Mouse (Mus musculus) adrenal gland, postnatal 36 days (tissue): ENCODE results near the gene Tmprss4. TPM values are rescaled to one million over a fixed set of nuclear protein-coding genes. Genes with fewer than 3 reads are reported as not detected.

ENCODE experiments used
- DNase-seq, 2 experiments: peaks; one replicate each; pipeline ENCODE4 v3.0.0; 2021; ENCODE audit warnings: mixed read lengths in 1 of 2
- total RNA-seq, 2 experiments: library from RNA; stranded (reverse); gene quantifications; 2 replicates each; pipeline ENCODE4 v1.2.3; 2021

Gene Tmprss4
- total RNA-seq, 2 experiments from 2014 or later, result not detected

DNA sequence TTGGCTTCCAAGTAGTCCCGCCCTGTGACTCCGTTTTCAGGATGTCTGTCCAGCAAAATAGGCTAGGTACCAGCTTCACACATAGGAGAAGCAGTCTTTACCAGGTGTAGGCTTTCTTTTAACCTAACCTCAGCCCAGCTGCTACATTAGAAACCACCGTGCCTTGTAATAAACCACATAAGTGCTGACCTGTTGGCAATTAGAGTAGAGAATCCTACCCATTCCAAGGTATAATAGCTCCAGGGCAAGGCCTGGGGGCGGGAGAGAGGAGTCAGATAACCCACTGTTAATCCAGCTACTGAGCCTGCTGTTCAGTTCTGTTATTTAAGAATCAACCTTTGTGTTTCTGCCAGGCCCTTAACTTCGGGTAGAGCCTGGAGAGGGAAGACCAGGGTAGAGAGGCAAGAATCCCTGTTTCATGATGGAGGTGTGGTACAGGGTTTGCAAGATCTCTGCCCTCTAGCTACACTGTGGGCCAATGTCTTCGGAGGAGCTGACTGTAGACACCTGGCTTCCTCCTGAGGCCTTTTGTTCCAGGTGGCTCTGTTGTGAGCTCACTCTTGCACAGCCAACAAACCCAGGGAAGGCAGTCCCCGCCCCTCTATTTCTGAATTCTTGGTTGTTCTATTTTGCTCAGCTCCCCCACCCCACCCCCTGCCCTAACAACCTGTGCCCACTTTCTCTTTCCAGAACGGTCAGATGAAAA is 7.6 kb downstream of the Tmprss4 start:
- DNase-seq, result no peak

GRCm38 (mm10) chr9:45195468-45195867 is 8.4 kb downstream of the Tmprss4 start:
- DNase-seq, result no peak

DNA sequence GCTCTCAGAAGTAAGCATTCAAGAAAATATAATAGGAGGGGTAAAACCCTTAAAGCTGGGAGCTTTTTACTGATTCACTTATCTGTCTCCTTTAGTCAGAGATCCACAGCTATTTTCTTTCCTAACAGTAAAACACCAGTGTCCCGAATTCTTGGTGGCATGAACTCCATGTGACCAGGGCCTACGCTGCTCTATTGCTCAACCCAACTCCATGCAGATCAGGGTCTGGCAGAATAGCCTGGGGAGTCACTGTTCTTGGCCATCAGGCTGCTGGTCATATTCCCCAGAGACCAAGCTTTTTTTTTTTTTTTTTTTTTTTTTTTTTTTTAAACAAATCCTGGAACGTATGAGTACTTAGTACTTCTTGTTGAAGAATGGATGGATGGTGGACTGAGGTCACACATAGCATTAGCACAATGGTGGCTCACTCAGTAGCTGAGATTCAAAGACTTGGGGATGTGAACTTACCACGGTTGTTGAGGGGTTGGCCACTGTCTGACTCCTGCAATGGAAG is 14.2 kb downstream of the Tmprss4 start:
- no peak for DNase-seq

- DNase-seq, result no peak
Measured at GRCm38 (mm10) chr9:45188570-45189563, 15.0 kb downstream of the Tmprss4 start.

DNA sequence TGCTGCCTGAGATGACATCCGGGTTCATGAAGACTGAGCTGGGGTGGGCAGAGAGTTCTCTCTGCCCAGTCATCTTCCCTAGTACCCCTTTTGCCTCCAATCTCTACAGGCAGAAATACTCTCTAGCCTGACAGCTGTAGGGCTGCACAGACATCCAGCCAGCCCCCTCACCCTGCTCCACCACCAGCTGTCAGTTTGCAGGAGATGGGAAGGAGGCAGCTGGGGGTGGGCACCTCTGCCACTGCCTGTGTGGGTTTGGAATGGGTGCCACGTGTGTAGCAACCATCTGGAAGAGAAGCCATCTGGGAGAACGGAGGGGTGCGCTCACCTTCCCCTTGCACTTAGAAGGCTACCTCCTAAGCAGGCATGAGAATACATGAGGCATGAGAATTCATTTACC is 18.6 kb downstream of the Tmprss4 start:
- no peak for DNase-seq

- no peak for DNase-seq
Measured at GRCm38 (mm10) chr9:45183266-45183665, 20.6 kb downstream of the Tmprss4 start.

- no peak for DNase-seq
Measured at GRCm38 (mm10) chr9:45182521-45182920, 21.4 kb downstream of the Tmprss4 start.

DNA sequence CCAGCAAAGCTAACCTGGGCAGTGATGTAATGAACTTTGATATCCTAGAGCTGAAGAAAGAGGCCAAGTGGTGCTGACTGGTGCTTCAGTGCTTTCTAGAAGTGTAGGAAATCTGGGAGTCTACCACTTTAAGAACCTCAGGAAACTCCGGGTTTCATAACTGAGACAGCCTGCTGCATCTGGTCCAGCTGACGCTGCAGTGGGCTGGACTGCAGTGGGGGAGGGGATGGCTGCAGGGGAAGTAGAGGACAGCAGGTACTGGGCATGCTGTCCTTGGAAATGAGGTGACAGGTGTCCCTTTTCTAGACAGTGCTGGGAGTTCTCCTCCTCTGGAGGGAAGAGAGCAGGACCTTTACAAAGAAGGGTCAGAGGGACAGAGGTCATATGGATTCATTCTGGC is 22.1 kb downstream of the Tmprss4 start, which contains the start of gene BC049352:
TSS of gene BC049352 (plus strand) at position 238 of the 400 bp plus-strand sequence.
- DNase-seq, result peak; percentile 10 to 37

DNA sequence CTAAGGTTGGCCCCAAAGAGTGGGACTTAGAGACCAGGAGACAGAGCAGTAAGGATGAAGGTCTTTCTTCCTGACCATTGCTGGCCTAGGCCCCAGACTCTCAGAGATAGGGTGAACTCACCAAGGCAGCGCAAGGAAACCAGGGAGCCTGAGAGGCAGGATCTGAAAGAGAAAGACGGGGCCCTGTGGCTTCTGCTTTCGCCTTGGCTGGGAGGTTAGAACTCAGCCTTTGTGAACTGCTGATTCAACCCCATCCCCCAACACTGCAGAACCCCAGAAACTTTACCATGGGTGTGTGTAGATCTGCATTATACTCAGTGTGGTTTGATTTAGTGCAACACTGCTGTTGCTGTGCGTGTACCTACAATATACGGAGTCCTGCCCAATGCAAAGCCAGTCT is 24.6 kb downstream of the Tmprss4 start:
- no peak for DNase-seq

DNA sequence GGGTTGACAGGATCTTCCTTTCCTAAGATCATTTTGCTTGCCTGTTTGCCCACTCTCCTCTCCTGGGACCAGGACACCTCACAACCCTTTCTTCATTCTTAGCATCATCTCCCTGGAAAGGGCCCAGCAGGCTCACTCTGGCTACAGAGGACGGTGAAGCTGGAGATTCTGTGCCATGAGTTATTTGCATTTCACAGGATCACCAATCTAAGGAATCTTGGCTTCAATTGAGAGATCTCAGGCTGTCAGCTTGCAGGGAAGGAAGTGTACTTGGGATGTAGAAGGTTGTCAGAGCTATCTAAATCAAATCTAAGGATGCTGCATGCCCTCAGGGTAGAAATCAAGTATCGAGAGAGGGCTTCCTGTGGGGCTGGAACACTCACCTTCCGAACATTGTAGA is 30.4 kb downstream of the Tmprss4 start:
- no peak for DNase-seq

GRCm38 (mm10) chr9:45171073-45171610 is 32.8 kb downstream of the Tmprss4 start:
- DNase-seq, result no peak

DNA sequence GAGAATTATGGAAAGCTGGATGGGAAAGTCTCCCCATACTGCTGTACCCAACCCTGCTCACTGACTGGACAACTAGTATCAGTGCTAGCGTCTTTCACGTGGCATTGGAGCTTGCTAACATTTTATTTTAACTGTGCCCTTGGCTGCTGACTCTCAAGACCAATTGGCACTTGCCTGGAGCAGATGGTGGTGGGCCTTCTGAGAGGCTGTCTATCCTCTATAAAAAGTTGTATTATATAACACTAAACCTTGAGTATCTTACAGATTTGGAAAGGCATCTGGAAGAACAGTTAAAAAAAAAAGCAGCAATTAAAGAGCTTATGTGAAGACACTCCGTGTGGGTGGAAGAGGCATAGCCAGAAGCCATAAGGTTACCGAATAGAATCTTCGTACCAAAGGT is 33.7 kb downstream of the Tmprss4 start:
- no peak for DNase-seq

GRCm38 (mm10) chr9:45167903-45168302 is 36.0 kb downstream of the Tmprss4 start:
- no peak for DNase-seq

GRCm38 (mm10) chr9:45153361-45153760 is 50.5 kb downstream of the Tmprss4 start:
- no peak for DNase-seq

DNA sequence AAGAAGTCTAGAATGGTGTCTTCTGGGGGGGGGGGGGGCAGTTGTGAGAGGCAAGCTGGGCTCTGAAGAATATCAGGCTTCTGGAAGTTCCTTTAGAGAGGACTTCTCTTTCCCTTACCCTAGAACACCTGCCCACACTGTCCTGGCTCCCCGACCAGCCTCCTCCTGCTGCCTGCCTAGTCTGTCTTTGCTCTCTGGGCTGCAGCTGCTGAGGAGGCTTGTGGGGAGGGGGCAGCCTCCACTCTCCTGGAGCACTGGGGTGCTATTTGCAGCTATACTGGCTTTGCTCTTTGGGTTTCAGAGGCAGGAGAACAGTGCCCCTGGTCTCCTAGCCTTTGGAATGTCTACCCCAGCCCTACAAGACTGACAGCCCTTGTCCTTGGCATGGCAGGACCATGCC is 53.0 kb downstream of the Tmprss4 start:
- DNase-seq, result no peak

- DNase-seq, result peak; percentile 60 to 70
Measured at GRCm38 (mm10) chr9:45146267-45146597, 57.7 kb downstream of the Tmprss4 start.

- DNase-seq, result no peak
Measured at GRCm38 (mm10) chr9:45145533-45146266, 58.2 kb downstream of the Tmprss4 start.

DNA sequence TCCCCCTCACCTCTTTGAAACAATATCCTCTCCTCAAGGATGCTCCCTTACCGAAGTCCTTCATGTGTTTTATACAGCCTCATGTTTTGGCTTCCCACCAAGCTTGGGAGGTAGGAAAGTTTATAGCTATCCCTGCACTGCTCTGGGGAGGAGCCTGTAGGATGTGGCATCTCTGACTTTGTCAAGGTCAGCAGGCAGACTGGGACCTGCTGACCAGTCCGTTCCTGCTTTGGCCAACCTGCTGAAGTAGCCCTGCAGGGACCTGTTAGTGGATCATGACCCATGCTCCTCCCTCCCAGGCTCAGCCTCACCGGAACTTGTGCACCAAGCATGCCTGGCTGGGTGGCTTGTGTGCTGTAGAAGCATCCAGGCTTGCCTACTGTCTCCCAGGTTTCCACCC is 61.2 kb downstream of the Tmprss4 start:
- DNase-seq, result no peak

DNA sequence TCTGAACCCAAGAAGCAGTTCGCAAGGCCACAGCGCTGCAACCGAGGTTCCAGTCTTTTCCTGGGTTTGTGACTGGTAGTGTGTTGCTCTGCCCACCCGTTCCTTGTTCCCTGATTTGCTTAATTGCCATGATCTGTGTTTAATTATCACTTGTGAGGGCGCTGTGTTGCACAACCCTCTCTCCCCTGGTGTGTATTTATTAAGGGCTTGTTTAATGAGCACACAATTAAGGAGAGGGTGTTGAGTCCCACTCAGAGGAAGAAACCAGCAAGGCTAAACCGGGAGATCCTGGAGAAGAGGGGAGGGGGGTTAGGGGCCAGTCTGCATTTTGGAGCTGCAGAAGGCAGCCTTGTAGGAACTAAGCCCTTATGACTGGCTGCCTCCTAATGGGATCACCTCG is 62.9 kb downstream of the Tmprss4 start:
- no peak for DNase-seq

- DNase-seq, result no peak
Measured at GRCm38 (mm10) chr9:45139082-45139481, 64.8 kb downstream of the Tmprss4 start.

GRCm38 (mm10) chr9:45138191-45139032 is 65.5 kb downstream of the Tmprss4 start, which contains the start of gene Scn4b:
Gene Scn4b (plus strand): TSS chr9:45138395.
- DNase-seq, result peak; percentile 53 to 66
